Mouse (Mus musculus) 3134 (cell line): ENCODE measurements around the gene Map2.

ENCODE experiments used
- DNase-seq: peaks from one replicate; pipeline ENCODE4 v3.0.0-alpha.2; 2011; ENCODE audit warnings: low spot score; ENCODE audit not compliant: insufficient read length; ENCODE audit errors: extremely low read depth

The Map2 gene

DNA sequence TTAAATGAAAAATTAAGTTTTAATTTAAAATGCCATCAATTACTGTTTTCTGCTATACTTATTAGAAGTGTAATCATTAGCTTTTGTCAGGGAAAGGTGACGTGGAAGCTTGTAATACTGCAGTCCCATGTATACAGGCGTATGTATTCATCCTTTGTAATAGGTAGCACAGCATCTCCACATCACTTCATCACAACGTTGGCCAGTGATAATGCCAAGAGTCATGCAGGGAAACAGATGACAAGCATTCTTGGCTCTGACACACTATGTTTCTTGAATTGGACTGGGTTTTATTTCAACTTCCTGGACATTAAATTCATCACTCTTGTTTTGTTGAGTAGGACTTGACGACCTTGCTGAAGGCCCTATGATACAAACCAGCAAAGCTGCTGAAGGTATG, 113.9 kb downstream of the Map2 start:
- no peak for DNase-seq

DNA sequence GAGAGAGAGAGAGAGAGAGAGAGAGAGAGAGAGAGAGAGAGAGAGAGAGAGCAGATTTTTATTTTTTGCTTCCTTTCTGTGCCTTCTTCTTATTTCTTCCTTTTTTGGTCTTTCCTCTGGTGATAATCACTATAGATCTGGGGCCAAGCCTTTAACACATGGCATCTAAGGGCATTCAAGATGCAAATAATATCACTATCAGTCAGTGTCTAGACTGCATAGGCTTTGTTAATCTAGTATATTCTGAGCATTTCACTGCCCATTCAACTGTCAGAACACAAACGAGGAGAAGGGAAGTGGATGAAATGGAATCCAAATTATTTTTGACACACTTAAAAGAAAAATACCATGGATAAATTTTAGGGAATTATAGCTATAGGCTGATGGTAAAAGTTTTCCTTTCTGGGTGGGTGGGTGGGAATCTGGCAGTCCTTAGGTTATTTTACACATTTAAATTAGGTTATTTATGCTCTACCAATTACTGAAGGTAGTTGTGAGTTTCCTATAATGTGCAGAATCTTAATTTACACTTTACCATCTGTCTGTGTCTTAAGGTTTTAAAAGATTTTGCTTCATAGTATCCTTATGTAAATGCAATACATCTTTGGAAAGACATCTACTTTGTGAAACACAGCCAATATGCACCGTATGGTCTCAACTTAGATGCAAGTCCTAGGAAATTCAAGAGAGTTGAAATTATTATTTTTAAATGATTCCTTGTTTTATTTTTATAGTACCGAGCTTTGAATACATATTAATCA, 117.2 kb downstream of the Map2 start:
- no peak for DNase-seq

DNA sequence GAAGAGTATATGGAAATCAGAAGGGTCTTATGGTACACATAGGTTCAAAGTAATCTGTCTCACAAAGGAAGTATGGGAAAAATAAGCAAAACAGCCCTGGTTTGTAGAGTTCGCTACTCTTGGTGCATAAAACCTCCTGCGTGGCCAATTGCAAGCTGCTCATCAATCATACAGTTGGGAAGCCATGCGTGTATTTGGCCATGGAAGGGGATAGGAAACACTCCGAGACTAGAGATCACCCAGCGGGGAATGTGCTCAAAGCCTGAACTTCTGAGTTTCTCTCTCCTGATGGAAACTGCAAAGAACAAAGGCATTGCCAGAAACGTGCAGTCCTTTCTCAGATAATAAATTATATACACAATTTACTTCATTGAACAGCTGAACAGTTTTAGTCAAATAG, 124.3 kb downstream of the Map2 start:
- DNase-seq, result no peak

DNA sequence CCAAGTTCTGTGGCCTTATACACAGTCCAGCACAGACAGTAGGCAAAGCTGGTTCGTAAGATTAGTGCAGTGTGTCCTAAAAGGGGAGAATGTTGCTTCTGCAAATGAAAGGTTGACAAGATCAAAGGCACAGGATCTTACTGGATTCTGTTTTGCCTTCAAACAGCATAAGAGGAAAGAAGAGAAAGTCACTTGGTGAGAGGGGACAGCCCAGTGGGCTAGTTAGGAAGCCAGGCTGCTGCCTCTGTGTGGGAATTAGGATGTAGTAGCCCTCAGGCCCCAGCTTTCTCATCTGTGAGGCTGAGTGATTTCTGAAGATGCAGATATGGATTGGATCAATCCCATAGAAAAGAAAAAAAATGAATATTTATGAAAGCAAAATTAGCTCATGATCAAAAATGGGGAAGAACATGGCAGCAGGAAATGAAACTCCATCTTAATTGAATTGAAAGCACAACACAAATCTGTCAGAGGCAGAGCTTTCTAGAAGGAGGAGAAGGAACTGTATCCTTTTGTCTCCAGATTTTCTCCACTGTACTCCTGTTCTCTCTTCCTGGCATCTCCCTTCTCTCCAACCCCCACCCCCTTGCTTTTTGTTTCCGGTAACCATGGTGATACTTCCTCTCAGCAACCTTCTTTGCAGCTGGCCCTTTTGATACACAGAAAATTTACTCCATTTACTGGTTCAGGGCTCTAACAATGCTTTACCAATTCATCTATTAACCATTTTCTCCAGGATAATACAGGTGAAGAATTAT, 145.5 kb downstream of the Map2 start:
- no peak for DNase-seq

DNA sequence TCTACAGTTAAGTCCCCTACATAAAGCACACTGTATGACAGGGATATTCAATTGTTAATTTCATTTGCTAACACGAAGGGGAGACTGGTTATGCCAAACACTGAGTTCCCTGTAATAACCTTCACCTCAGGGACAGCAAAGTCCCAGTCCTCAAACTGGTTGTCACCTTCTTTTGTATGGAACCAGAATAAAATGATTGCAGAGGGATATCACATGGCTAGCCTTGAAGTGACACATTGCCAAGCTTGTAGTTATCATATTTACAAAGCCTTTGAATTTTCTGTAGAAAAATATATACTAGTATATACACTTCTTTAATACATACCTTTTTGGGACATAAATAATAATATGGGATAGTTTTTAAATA, 146.0 kb downstream of the Map2 start:
- DNase-seq, result no peak

DNA sequence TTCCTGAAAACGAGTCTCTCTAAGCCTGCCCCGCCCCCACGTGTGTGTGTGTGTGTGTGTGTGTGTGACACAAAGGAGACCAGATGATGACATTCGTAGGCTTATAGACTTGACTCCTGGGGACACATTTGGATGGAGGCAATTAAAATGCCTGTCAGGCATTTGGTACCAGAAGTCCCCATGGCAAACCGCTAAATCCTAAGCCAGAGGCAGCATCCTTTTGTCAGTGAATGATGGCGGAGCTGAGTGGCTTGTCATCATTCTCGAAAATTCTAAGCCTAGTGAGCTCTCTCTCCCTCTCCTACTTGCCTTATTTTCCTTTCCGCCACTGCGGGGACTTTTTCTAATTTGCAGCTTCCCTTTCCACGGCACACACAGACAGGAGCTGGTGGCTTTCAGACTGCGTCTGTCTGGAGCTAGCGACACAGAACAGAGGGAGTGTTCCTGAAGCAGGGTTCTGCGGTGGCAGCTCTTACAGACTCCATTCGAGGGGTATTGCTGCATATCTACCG, 146.6 kb downstream of the Map2 start:
- no peak for DNase-seq

DNA sequence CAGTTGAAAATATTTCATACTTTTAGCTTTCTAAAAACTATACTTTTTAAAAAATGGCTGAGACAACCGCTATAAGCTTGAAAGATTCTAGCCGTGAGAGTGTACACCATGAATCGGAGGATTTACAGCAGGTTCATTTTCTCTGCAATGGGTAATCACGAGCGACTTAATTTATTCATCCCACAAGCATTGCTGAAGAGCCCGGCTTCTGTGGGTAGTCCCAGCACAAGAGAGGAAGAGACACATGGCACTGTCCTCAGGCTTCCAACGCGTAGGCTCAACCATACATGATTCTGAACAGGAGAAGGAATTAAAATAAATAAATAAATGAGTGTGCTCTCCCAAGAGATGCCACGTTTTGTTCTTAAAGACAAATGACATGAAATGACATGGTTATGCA, 148.4 kb downstream of the Map2 start:
- no peak for DNase-seq

DNA sequence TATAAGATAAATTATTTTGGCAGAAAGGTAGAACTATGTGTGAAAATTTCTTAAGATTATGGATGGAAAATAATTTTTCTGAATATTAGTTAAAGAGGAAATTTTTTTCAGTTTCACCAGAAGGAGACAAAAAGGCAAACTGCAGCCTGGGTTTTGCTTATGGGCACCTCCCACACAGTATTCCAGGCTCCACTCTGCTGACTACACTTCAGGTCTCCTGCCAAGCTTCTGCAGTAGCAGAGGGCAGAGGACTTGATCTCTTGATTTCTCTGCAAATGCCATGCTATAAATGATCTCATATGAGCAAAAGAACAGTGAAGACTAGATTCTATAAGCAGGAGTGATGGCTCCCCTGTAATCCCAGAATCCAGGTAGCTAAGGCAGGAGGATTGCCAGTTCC, 149.9 kb downstream of the Map2 start:
- no peak for DNase-seq

DNA sequence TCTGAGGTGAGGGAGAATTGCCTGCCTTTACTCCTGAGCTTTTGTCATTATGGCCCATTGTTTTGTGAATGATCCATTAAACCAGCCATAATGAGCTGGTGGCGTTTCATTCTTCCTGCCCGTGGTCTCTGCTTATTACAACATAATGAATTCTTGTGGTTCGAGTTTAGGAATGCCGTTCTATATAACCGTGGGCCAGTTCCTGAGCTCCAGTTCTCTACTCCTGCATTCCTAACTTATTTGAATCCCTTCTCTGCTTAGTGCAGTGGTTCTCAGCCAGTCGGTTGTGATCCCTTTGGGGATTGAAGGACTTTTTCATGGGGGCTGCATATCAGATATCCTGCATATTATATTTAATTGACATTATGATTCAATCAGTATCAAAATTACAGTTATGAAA, 153.9 kb downstream of the Map2 start:
- no peak for DNase-seq

DNA sequence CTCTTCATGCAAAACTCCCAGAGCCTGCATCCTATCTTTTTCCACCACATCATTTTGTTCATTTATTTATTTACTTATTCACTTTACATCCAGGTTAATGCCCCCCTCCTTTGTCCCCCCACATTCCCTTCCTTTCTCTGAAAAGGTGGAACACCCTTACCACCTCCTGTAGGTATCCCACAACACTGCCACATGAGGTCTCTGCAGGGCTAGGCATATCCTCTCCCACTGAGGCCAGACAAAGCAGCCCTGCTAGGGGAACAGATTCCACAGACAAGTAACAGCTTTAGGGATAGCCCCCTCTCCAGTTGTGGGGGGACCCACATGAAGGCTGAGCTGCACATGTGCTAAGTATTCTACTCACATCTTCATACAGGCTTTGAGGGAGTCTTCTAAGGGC, 154.5 kb downstream of the Map2 start:
- no peak for DNase-seq

DNA sequence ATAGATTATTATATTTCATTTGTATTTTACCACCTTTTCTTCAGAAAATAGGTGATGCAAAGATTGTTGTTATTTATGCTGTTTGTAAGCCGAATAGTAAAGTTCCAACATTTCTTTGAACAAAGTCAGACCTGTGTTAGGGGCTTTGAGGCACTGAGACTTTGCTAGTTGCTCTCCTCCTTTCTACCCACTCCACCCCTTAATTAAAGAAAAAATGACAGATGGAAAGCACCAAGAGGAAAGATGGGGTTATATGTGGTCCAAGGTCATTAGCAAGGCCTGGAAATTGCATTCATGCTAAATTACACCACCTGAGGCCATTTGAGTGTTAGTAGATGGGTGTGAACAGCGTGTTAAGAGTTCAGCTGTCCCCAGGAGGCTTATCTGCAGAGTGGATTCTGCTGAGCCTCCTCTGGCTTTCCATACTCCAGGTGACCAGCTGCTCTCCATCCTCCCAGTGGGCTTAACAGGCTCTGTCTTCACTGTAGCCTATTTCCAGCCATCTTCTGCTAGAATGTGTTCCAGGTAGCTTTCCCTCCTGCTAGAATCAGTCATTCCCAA, 160.7 kb downstream of the Map2 start:
- no peak for DNase-seq

DNA sequence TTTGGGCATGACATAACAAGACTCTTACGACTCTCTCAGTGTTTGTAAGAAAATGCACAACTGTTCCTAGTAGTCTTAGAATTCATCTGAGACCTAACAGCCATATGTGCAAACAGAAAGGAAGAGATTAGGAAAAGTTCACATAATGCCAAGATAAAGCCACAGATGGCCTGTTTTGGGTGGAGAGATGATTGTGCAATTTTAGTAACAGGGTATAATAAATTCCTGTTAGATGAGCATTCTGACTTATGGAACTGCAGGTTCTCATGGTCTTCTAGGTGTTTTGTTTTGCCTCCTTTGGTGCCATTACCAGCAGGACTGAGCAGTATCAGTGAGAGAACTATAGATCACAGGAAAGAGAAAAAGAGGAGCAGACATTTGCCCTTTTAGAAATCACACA, 164.1 kb downstream of the Map2 start:
- DNase-seq, result no peak

DNA sequence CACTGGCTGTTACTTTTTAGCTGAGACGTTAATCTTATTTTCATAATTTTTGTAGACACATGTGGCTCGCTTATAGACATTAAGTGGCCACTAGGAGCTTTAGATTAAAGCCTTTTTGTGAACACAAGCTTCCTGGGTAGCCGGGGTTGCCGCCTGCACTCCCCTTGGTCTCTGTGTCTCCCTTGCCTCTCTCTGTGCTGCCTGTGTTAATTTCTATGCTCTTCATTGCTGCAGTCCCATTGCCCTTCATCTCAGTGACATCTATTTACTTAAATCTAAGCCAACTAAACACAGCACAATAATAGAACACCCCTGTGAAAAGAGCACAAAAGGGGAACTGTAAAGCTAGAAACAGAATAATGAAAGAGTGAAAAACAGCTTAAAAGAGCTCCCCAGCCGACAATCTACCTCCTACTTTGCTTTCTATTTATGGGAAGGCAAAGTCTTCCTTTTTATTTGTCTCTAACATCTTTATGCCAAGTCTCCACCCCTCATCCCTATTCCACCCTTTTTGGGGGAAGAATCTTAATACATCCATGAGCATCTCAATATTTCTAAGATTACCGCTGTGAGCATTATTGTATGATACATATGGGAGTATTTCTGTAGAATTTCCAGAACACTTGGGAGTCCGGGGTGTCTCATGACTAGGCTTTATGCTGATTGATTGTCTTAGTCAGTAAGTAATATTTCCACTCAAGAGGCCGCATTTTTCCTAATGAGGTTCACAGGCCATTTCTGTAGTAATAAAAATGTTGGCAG, 173.5 kb downstream of the Map2 start:
- DNase-seq, result no peak

DNA sequence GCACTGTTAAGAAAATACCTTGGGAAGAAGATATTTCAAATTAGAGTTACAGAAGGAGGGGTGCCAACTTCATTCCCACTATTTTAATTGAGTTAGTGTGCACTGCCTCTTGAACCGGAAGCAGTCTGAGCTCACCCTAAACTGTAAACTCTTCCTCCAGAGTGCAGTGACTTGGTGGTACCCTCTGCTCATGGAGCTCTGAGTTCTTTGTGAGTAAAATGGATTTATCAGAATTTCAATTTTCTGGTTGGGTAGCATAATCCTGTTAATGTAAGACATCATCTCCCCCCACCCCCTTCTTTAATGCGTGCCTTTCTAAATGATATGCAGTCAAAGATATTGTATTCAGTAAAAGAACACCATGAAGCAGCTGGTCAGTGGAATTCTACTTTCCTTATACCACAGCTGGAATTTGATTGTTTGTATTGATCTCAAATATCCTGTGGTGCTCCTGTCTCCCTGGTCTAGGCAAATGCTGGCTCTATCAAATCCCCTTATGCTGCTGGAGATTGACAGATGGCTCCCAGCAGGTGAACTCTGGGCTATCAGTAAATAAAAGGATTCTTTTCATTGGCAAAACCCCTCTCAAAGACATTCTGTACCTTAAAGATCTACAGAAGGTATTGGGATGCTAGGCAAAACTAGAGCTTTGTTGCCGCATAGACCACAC, 174.2 kb downstream of the Map2 start:
- no peak for DNase-seq

DNA sequence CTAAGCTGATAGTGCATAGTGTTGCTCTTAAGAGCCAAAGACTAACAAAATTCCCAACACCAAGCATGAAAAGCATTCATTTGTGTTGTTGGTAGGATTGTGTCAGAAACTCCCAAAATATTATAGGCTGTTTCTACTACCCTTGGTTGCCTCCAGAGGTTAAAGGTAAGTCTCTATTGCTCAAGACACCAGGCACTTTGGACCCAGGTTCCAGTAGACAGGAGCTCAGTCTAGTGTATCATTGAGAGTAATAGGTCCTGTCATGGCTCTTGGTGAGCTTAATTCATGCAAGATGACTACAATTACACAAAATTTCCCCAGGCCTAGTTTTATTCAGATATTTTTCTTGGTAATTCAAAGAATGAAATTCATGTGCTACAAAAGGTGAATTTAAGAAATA, 176.3 kb downstream of the Map2 start:
- no peak for DNase-seq

DNA sequence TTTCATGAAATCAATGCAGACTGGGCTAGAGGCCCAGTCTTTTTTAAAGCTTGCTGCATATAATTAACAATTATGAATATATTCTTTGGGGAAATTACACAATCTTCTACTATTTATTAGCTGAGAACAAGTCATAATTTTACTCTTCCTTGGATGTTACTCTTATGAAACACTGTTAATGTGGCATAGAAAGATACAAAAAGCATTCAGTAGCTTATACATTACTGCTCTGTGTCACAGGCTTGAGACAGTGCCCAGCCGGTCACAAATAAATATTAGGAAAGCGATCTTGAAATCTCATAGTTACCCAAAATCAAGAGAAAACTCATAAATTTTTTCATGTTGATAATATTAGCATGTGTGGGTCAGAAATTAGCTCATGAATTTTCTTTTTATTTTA, 186.7 kb downstream of the Map2 start:
- DNase-seq, result no peak

DNA sequence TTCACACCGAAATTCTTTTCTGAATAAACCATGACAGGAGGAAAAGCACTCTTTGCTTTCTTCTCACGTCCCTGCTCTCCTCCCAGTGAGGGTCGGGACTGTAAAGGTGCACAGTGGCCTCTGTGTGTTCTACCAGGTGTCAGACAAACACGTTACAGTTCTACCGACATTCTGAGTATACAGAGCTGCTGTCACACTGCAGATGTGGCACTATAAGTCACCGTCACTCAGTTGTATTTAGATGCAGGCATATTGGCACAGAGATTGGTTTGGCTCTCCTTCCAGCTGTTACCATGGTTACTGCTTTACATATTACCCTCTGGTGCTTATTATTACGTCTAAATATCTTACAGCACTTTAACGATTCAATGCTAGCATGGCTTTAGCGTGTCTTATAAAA, 188.2 kb downstream of the Map2 start:
- DNase-seq, result no peak

DNA sequence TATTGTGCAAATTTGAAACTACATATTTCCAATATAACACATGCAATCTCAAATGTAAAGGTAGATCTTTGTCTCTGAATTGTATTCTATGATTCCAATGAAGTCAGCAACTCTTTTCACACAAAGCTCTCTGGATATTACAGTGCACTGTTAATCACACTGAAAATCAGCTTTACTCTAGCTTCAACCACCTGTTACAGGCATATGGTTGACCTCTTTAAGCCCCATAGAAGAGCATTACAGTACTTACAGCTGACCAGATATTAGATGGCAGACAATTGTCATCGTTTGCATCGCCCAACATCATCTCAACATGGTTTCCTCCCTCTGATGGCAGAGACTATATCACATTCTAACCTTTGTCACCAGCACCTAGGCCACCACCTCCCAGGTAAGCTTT, 189.3 kb downstream of the Map2 start:
- DNase-seq, result no peak

DNA sequence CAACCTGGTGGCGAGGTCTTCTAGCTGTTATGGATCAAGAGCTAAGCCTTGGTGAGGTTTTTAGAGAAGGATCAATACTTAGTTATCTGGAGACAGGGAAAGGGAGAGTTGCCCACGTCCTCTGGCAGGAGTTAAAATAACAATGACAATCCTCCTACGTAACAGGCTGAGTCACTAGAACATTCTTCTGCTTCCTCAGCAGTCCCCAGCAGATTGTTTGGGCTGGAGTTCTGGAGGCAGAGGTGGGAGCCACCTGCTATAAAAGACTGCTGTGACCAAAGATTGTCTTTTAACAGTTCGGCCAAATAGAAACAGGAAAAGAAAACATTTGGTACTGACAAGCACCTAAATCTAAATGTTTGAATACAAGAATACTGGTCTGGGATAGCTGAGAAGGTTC, 190.5 kb downstream of the Map2 start:
- no peak for DNase-seq

DNA sequence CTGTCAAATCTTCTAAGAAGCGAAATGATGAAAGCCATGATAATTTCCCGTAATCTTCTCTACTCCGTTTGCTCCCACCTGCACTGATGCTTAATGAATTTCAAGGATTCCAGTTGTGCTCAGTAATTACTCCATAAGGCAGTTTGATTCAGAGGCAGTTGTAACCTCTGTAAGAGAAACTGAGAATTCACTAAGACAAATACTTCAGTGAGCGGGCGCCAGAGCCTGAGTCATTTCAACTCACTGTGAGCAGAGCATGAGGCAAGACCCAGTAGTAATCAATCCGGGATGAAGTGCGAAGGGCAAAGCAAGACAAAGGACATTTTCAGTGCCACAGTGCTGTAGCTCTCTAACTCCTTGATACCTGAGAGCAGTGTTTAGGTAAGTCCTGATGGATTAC, 194.4 kb downstream of the Map2 start:
- DNase-seq, result no peak

DNA sequence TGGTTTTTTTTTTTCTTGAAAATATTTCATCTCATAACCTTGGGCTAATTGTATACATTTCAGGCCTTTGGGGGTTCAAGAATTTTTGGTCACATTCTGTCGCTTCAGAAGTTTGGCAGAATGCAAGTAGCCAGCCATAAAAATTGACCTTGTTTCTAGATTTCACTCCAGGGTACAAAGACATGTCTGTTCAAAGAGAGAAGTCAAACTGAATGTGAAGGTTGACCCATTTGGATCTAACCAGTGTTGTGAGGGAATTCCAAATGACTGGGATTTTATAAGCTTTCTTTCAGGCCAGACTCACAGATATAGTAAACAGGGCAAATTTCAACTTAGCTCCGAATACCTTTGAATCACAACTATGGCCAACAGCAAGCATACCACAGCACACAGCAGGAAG, 196.3 kb downstream of the Map2 start:
- no peak for DNase-seq
